Mouse (Mus musculus) brain, embryonic 14.5 days (tissue): ENCODE measurements at regions not wholly inside any gene's neighbourhood (a gene's known extent, or its start where the extent isn't known, plus 50 kb on each side); places are given as distances from the start of the nearest gene placed in this dataset.

Experiments used
- CTCF ChIP-seq: fragments of 200-500 bp; IDR thresholded peaks from 2 replicates; pipeline ENCODE4 v1.5.1; 2012; ENCODE audit warnings: inconsistent platforms, mild to moderate bottlenecking, moderate library complexity, borderline replicate concordance; ENCODE audit not compliant: insufficient read depth, insufficient read length; ENCODE audit errors: extremely low read depth
- POLR2A ChIP-seq: fragments of 200-500 bp; IDR thresholded peaks from 2 replicates; pipeline ENCODE4 v1.6.1; 2012; ENCODE audit warnings: mild to moderate bottlenecking, inconsistent platforms, borderline replicate concordance; ENCODE audit not compliant: poor library complexity, insufficient read depth, insufficient read length, severe bottlenecking; ENCODE audit errors: extremely low read depth

DNA sequence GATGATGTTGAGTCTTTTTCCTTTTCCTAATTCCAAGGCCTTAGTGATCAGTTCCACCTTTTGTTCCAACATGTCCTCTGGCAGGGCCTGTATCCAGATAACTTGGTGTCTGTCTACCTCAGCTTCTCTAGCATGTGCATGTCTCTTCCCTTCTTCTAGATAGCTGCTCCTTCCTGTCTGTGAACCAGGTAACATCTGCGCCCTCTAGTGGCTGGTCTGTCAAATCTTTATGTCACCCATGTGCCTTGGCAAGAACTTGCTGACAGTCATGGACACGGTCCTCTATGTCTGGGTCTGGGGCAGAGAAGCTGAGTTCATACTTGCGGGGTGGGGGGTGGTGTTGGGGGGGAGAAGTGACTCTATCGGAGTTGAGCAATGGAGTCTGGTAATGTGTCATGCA, 52.2 kb upstream of the Ccdc66 start:
- TF ChIP-seq POLR2A: no peak
- peak; percentile 65; the same call in 1 of the 2 replicates for TF ChIP-seq CTCF
